Mouse (Mus musculus) liver, embryonic 14.5 days (tissue): ENCODE results near the gene Ace3. TPM values are rescaled to one million over a fixed set of nuclear protein-coding genes. Genes with fewer than 3 reads are reported as not detected.

Source experiments
- ATAC-seq: fragments of 200-750 bp; cut with Nextera tagmentation; 2 replicates; pipeline ENCODE4 v1.8.0; 2017; ENCODE audit warnings: moderate number of reproducible peaks, mild to moderate bottlenecking, moderate library complexity; ENCODE audit not compliant: insufficient read depth
- DNase-seq, 3 experiments: peaks; one replicate each; pipeline ENCODE4 v3.0.0-alpha.2; 2012 to 2013; ENCODE audit warnings: low read depth in 3 of 3, low spot score in 3 of 3
- H3K27ac ChIP-seq: fragments of 300-500 bp; sonication (generic); 2 replicates; pipeline ENCODE4 v1.5.1; 2014; ENCODE audit warnings: moderate library complexity, mild to moderate bottlenecking, control low read depth, inconsistent platforms
- H3K27me3 ChIP-seq: fragments of 300-500 bp; sonication (generic); 2 replicates; pipeline ENCODE4 v1.6.1; 2014; ENCODE audit warnings: mild to moderate bottlenecking, low read length, moderate library complexity; ENCODE audit not compliant: control insufficient read depth, insufficient read depth
- H3K36me3 ChIP-seq: fragments of 300-500 bp; sonication (generic); replicated peaks from 2 replicates; pipeline ENCODE4 v1.6.1; 2014; ENCODE audit warnings: low read depth; ENCODE audit not compliant: control insufficient read depth, insufficient read depth
- H3K4me1 ChIP-seq, 2 experiments: fragments of 200-500 bp in 1 of 2; fragments of 300-500 bp in 1 of 2; sonication (generic) in 1 of 2; replicated peaks; 2 replicates each; pipeline ENCODE4 v1.6.1; 2012 to 2014; ENCODE audit warnings: antibody characterized with exemption in 1 of 2, inconsistent platforms in 1 of 2, low read length in 1 of 2; ENCODE audit not compliant: control insufficient read depth in 2 of 2, insufficient read depth in 2 of 2
- H3K4me2 ChIP-seq: fragments of 300-500 bp; sonication (generic); 2 replicates; pipeline ENCODE4 v1.6.1; 2014; ENCODE audit warnings: low read depth, mild to moderate bottlenecking, control low read depth, moderate library complexity
- H3K4me3 ChIP-seq, 2 experiments: fragments of 200-500 bp in 1 of 2; fragments of 300-500 bp in 1 of 2; sonication (generic) in 1 of 2; 2 replicates each; pipeline ENCODE4 v1.5.1; 2012 to 2014; ENCODE audit warnings: low read depth in 2 of 2, low read length in 2 of 2, mild to moderate bottlenecking in 2 of 2, control low read depth in 1 of 2, inconsistent platforms in 1 of 2, moderate library complexity in 1 of 2; ENCODE audit not compliant: insufficient read depth in 1 of 2
- H3K9ac ChIP-seq: fragments of 300-500 bp; sonication (generic); replicated peaks from 2 replicates; pipeline ENCODE4 v1.6.1; 2014; ENCODE audit warnings: mild to moderate bottlenecking, control low read depth, moderate library complexity
- H3K9me3 ChIP-seq: fragments of 300-500 bp; sonication (generic); 2 replicates; pipeline ENCODE4 v1.6.1; 2016; ENCODE audit warnings: low read length, mixed read lengths; ENCODE audit not compliant: control insufficient read depth
- CTCF ChIP-seq: IDR thresholded peaks from 2 replicates; pipeline ENCODE4 v1.5.1; 2016; ENCODE audit warnings: antibody characterized with exemption, low read depth, control low read depth
- EP300 ChIP-seq: IDR thresholded peaks from 2 replicates; pipeline ENCODE4 v1.6.1; 2016; ENCODE audit warnings: antibody characterized with exemption, low read depth
- WGBS: fragments of 180-500 bp; shearing (Covaris S2); extraction: QIAGEN DNeasy Blood & Tissue Kit; methylation state at CpG from one replicate; pipeline ENCODE4 v1.1.7; 2014; ENCODE audit not compliant: insufficient replicate concordance; 5-methylcytosine and 5-hydroxymethylcytosine counted together
- polyA plus RNA-seq, 2 experiments: library from polyadenylated mRNA; depleted of rRNA in 1 of 2; stranded (reverse) in 1 of 2; unstranded in 1 of 2; fragments of >200 nt; fragmentation: Nextera tagmentation in 1 of 2; extraction: Ambion mirVana in 1 of 2; gene quantifications; 2 replicates each; pipeline versions ENCODE4 v1.2.1 to v1.2.3; 2012 to 2014

Ace3 gene
- polyA plus RNA-seq, 2 experiments: not detected

- DNase-seq: no peak
- no peak for ATAC-seq
- 2% methylated on average over 62 of the region's 76 CpGs for WGBS
- H3K27me3 ChIP-seq: peaks cover 32% of the 10 kb centered on the region
- no peak within 1 kb of the TSS for H3K27ac ChIP-seq
- TF ChIP-seq EP300 (no peak), CTCF (no peak)
- peak within 1 kb of the TSS; percentile 13 to 41; a peak in 2 of 4 replicates for H3K4me3 ChIP-seq
- no peak within 1 kb of the TSS for H3K9ac ChIP-seq
- no peaks in the 10 kb centered on the region for H3K36me3 ChIP-seq
- H3K4me1 ChIP-seq: no peaks in the 10 kb centered on the region
- H3K9me3 ChIP-seq: no peaks in the 10 kb centered on the region
- peak within 1 kb of the TSS; percentile 59 for H3K4me2 ChIP-seq
These were observed 26.5 kb upstream of the Ace3 start, which contains the start of gene Ace for GRCm38 (mm10) chr11:105967741-105968574. Gene Ace, plus strand, starts transcription at chr11:105967945.

GRCm38 (mm10) chr11:105968948-105969347 lies 25.5 kb upstream of the Ace3 start:
- DNase-seq (no peak), ATAC-seq (no peak)
- Histone ChIP-seq H3K9ac (no peak overlapping the region), H3K27ac (no peak overlapping the region), H3K36me3 (no peaks in the 10 kb centered on the region), H3K27me3 (peaks cover 32% of the 10 kb centered on the region), H3K4me3 (no peak overlapping the region), H3K4me2 (no peak overlapping the region), H3K9me3 (no peaks in the 10 kb centered on the region), H3K4me1 (no peaks in the 10 kb centered on the region)
- TF ChIP-seq EP300 (no peak), CTCF (no peak)
- 32% methylated on average over 10 of the region's 10 CpGs for WGBS

- no peak overlapping the region for H3K9ac ChIP-seq
- H3K27me3 ChIP-seq: peaks cover 32% of the 10 kb centered on the region
- no peak overlapping the region for H3K4me3 ChIP-seq
- no peaks in the 10 kb centered on the region for H3K9me3 ChIP-seq
- WGBS: 12% methylated on average over 1 of the region's 1 CpGs
- H3K4me2 ChIP-seq: no peak overlapping the region
- no peak for DNase-seq
- TF ChIP-seq EP300: no peak
- TF ChIP-seq CTCF: peak; percentile 55
- H3K4me1 ChIP-seq: no peaks in the 10 kb centered on the region
- H3K27ac ChIP-seq: no peak overlapping the region
- H3K36me3 ChIP-seq: no peaks in the 10 kb centered on the region
- ATAC-seq: no peak
These were observed 25.0 kb upstream of the Ace3 start for GRCm38 (mm10) chr11:105969516-105969915.

- Histone ChIP-seq H3K4me3 (no peak overlapping the region), H3K9ac (no peak overlapping the region), H3K4me2 (no peak overlapping the region), H3K36me3 (no peaks in the 10 kb centered on the region), H3K4me1 (no peaks in the 10 kb centered on the region), H3K27me3 (peaks cover 4% of the 10 kb centered on the region), H3K27ac (no peak overlapping the region), H3K9me3 (no peaks in the 10 kb centered on the region)
- DNase-seq: no peak
- 75% methylated on average over 6 of the region's 6 CpGs for WGBS
- no peak for ATAC-seq
- no peak for TF ChIP-seq EP300
- no peak for TF ChIP-seq CTCF
These were observed 19.9 kb upstream of the Ace3 start for GRCm38 (mm10) chr11:105974593-105974992.

- no peaks in the 10 kb centered on the region for H3K27me3 ChIP-seq
These were observed 19.4 kb upstream of the Ace3 start for GRCm38 (mm10) chr11:105975050-105975449.

More at GRCm38 (mm10) chr11:105975050-105975449, 19.4 kb upstream of the Ace3 start:
- 37% methylated on average over 3 of the region's 3 CpGs for WGBS
- no peak for DNase-seq
- H3K4me3 ChIP-seq: no peak overlapping the region
- H3K27ac ChIP-seq: no peak overlapping the region
- no peaks in the 10 kb centered on the region for H3K4me1 ChIP-seq
- H3K36me3 ChIP-seq: no peaks in the 10 kb centered on the region
- TF ChIP-seq CTCF (no peak), EP300 (no peak)
- H3K9ac ChIP-seq: no peak overlapping the region
- ATAC-seq: no peak
- H3K4me2 ChIP-seq: no peak overlapping the region
- no peaks in the 10 kb centered on the region for H3K9me3 ChIP-seq
